8 mouse cellular contexts compared by ENCODE assay signal in genomic region chr1:168198276-168198675, GRCm38 (mm10).
"Had no signal": no experiment of that assay in that cellular context is flagged by ENCODE, and none has a peak within 500 bp of the region (broad histone marks: within the 10 kb centered on the region; RNA-seq: fewer than 3 reads in every experiment).

No protein-coding gene starts in this region.

- H3K9me3 ChIP-seq: limb, embryonic 15.5 days; liver, embryonic 12.5 days; midbrain, embryonic 12.5 days; neural tube, embryonic 13.5 days had no signal

- H3K27me3 ChIP-seq: limb, embryonic 15.5 days; liver, embryonic 12.5 days; neural tube, embryonic 13.5 days had no signal

- ATAC-seq: liver, embryonic 12.5 days; midbrain, embryonic 16.5 days had no signal

- H3K4me1 ChIP-seq: limb, embryonic 15.5 days; liver, embryonic 12.5 days; midbrain, embryonic 12.5 days had no signal

- H3K27ac ChIP-seq: limb, embryonic 15.5 days; liver, embryonic 12.5 days; midbrain, embryonic 12.5 days; neural tube, embryonic 13.5 days had no signal

- DNase-seq: kidney, postnatal 25 days; right cerebral cortex, postnatal 25 days; thymus, postnatal 36 days had no signal

- H3K9ac ChIP-seq: limb, embryonic 15.5 days; liver, embryonic 12.5 days; midbrain, embryonic 12.5 days; neural tube, embryonic 13.5 days had no signal

- H3K4me3 ChIP-seq: limb, embryonic 15.5 days; liver, embryonic 12.5 days; midbrain, embryonic 12.5 days; neural tube, embryonic 13.5 days had no signal

- H3K4me2 ChIP-seq: limb, embryonic 15.5 days; liver, embryonic 12.5 days; midbrain, embryonic 12.5 days; neural tube, embryonic 13.5 days had no signal
